Mouse (Mus musculus): ENCODE measurements around the gene Snrpb2.
A peak's percentile ranks its signal among the peaks of the same experiment; 100 is the strongest.

Snrpb2 gene

GRCm38 (mm10) chr2:143062812-143063792, at the start of gene Snrpb2:
Snrpb2 (plus strand) TSS chr2:143063039.
- peak; percentile 77 for DNase-seq (ENCODE audit: low spot score)

GRCm38 (mm10) chr2:143013057-143013456, 49.8 kb upstream of the Snrpb2 start:
- no peak for DNase-seq (ENCODE audit: low spot score)

GRCm38 (mm10) chr2:143018084-143018483, 44.8 kb upstream of the Snrpb2 start:
- no peak for DNase-seq (ENCODE audit: low spot score)

GRCm38 (mm10) chr2:143018591-143019130, 44.2 kb upstream of the Snrpb2 start:
- no peak for DNase-seq (ENCODE audit: low spot score)

GRCm38 (mm10) chr2:143019727-143020126, 43.1 kb upstream of the Snrpb2 start:
- no peak for DNase-seq (ENCODE audit: low spot score)

GRCm38 (mm10) chr2:143023331-143023730, 39.5 kb upstream of the Snrpb2 start:
- no peak for DNase-seq (ENCODE audit: low spot score)

GRCm38 (mm10) chr2:143024226-143024625, 38.6 kb upstream of the Snrpb2 start:
- no peak for DNase-seq (ENCODE audit: low spot score)

- no peak for DNase-seq (ENCODE audit: low spot score)
Observed at GRCm38 (mm10) chr2:143031283-143031682, 31.6 kb upstream of the Snrpb2 start.

GRCm38 (mm10) chr2:143032378-143033255, 30.2 kb upstream of the Snrpb2 start:
- no peak for DNase-seq (ENCODE audit: low spot score)

- no peak for DNase-seq (ENCODE audit: low spot score)
Observed at GRCm38 (mm10) chr2:143034350-143035085, 28.3 kb upstream of the Snrpb2 start.

GRCm38 (mm10) chr2:143035086-143035593, 27.7 kb upstream of the Snrpb2 start:
- DNase-seq (ENCODE audit: low spot score) = no peak

GRCm38 (mm10) chr2:143041596-143041995, 21.2 kb upstream of the Snrpb2 start:
- DNase-seq (ENCODE audit: low spot score) = no peak

GRCm38 (mm10) chr2:143055251-143055650, 7.6 kb upstream of the Snrpb2 start:
- no peak for DNase-seq (ENCODE audit: low spot score)

GRCm38 (mm10) chr2:143056736-143057135, 6.1 kb upstream of the Snrpb2 start:
- no peak for DNase-seq (ENCODE audit: low spot score)

- no peak for DNase-seq (ENCODE audit: low spot score)
Observed at GRCm38 (mm10) chr2:143062432-143062811, 417 bp upstream of the Snrpb2 start.

- DNase-seq (ENCODE audit: low spot score) = no peak
Observed at GRCm38 (mm10) chr2:143065914-143066313, 3.1 kb downstream of the Snrpb2 start.

- DNase-seq (ENCODE audit: low spot score) = no peak
Observed at GRCm38 (mm10) chr2:143078198-143078851, 15.5 kb downstream of the Snrpb2 start, which contains the start of gene Otor. Otor (plus strand) TSS chr2:143078473.

- DNase-seq (ENCODE audit: low spot score) = no peak
Observed at GRCm38 (mm10) chr2:143081693-143082092, 18.9 kb downstream of the Snrpb2 start.

GRCm38 (mm10) chr2:143084852-143085397, 22.1 kb downstream of the Snrpb2 start:
- DNase-seq (ENCODE audit: low spot score) = no peak

- DNase-seq (ENCODE audit: low spot score) = no peak
Observed at GRCm38 (mm10) chr2:143089866-143090265, 27.0 kb downstream of the Snrpb2 start.

Measured in ovary, adult 18-20 months (tissue).